Mouse (Mus musculus) central nervous system, embryonic 14 days (tissue): ENCODE results near the gene Lamtor4. TPM values are rescaled to one million over a fixed set of nuclear protein-coding genes. Genes with fewer than 3 reads are reported as not detected.

ENCODE experiments used
- polyA plus RNA-seq: library from polyadenylated mRNA; depleted of rRNA; stranded (reverse); fragments of >200 nt; gene quantifications from 2 replicates; pipeline ENCODE4 v1.2.3, GENCODE M21; 2012; rRNA removed

Lamtor4 gene
- polyA plus RNA-seq: 136 and 141 TPM in 2 replicates

GRCm38 (mm10) chr5:138255353-138256093, at the start of gene Lamtor4:
Lamtor4 (plus strand) TSS chr5:138255482.

GRCm38 (mm10) chr5:138225700-138226099, 29.6 kb upstream of the Lamtor4 start, which contains the start of gene Nxpe5:
Nxpe5 (plus strand) TSS chr5:138225898.

GRCm38 (mm10) chr5:138263260-138264206, 8.3 kb downstream of the Lamtor4 start, which contains the start of gene BC037034:
BC037034 (minus strand) TSS chr5:138264033.

GRCm38 (mm10) chr5:138272409-138272923, 17.2 kb downstream of the Lamtor4 start, which contains the start of gene Gal3st4:
Gal3st4 (minus strand) TSS chr5:138272840.

GRCm38 (mm10) chr5:138279585-138280424, 24.5 kb downstream of the Lamtor4 start, which contains the start of the genes Gm43720, Gpc2 and Stag3:
Gm43720 (minus strand) TSS chr5:138279958.
Gpc2 (minus strand) TSS chr5:138280005.
Stag3 (plus strand) TSS chr5:138280240.

Other genes with a start within 250 kb of the Lamtor4 start
- not detected in 2 replicates for gene Smok3a, start 234.2 kb upstream of the Lamtor4 start, polyA plus RNA-seq
- not detected in 2 replicates for gene Smok3b, start 234.1 kb upstream of the Lamtor4 start, polyA plus RNA-seq
- not detected in 2 replicates for gene Smok3c, start 202.3 kb upstream of the Lamtor4 start, polyA plus RNA-seq
- 16.6 and 18.9 TPM in 2 replicates for gene Zkscan1, start 170.4 kb upstream of the Lamtor4 start, polyA plus RNA-seq
- gene Zscan21, start 138.6 kb upstream of the Lamtor4 start, polyA plus RNA-seq: 66.8 and 74.4 TPM in 2 replicates
- 10.6 and 11.5 TPM in 2 replicates for gene Zfp113, start 99.7 kb upstream of the Lamtor4 start, polyA plus RNA-seq
- gene Cops6, start 94.4 kb upstream of the Lamtor4 start, polyA plus RNA-seq: 134 and 138 TPM in 2 replicates
- gene Ap4m1, start 83.5 kb upstream of the Lamtor4 start, polyA plus RNA-seq: 67.2 TPM in 2 replicates
- gene Mcm7, start 83.1 kb upstream of the Lamtor4 start, polyA plus RNA-seq: 156 and 192 TPM in 2 replicates
- gene Taf6, start 68.0 kb upstream of the Lamtor4 start, polyA plus RNA-seq: 88.3 and 101 TPM in 2 replicates
- 32.2 and 35.5 TPM in 2 replicates for gene Cnpy4, start 68.0 kb upstream of the Lamtor4 start, polyA plus RNA-seq
- gene Mblac1, start 61.2 kb upstream of the Lamtor4 start, polyA plus RNA-seq: 8.7 and 9.9 TPM in 2 replicates
- 0.04 and 0.05 TPM in 2 replicates for gene Nxpe5, start 29.6 kb upstream of the Lamtor4 start, polyA plus RNA-seq
- 137 and 147 TPM in 2 replicates for gene BC037034, start 8.6 kb downstream of the Lamtor4 start, polyA plus RNA-seq
- 0.70 and 0.85 TPM in 2 replicates for gene Gal3st4, start 17.4 kb downstream of the Lamtor4 start, polyA plus RNA-seq
- 0.50 and 0.59 TPM in 2 replicates for gene Gm43720, start 24.5 kb downstream of the Lamtor4 start, polyA plus RNA-seq
- gene Gpc2, start 24.5 kb downstream of the Lamtor4 start, polyA plus RNA-seq: 623 and 676 TPM in 2 replicates
- gene Stag3, start 24.8 kb downstream of the Lamtor4 start, polyA plus RNA-seq: 19.5 and 20.7 TPM in 2 replicates
- gene Pvrig, start 86.5 kb downstream of the Lamtor4 start, polyA plus RNA-seq: 0.09 and 0.14 TPM in 2 replicates
- 34.0 and 36.8 TPM in 2 replicates for gene Zfp157, start 186.0 kb downstream of the Lamtor4 start, polyA plus RNA-seq